Mouse (Mus musculus): Measurements from ENCODE around the gene Grb14.

DNA sequence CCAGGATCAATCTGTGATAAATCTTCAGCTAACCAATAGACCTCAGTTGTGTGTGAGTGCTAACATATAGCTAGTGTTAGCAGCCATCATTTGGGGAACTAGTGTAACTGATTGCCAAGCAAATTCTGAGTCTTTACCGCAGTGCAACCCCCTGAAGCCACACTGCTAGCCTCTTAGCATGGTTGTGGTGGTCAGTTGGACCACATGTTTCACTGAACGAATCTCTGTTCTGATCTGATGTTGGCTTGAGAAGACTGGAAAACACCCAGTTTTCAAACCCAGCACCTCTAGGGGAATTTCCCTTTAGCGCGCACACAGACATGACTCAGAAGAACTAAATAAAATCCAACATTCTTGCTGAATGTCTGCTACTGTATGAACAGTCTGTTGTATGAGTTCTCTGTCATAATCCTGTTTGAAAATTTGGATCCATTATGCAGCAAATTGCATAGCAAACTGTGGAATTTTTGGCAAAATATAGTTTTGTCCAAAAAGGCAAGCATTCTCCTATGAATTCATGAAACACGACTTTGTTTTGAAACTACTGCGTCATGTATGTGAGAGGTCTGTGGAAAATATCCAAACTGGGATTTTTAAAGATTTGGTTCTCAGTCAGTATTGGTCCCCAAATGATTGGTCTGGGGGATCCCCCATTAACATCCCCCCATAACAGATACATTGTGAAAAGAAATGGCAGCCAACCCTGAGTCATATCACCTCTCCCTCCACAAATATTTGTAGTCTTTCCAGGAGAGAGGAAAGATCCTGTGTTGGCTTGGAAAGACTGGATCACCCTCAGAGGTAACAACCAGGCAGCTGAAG lies 27.6 kb upstream of the Grb14 start:
- TF ChIP-seq POLR2A (IDR thresholded peaks at IDR 0.05; ENCODE audit: low read depth, low read length) (no peak), CTCF (conservative IDR thresholded peaks at IDR 0.05; ENCODE audit: insufficient read depth, insufficient read length, low read depth, low read length) (no peak)
